Mouse (Mus musculus) gonadal fat pad, adult 2 months (tissue): ENCODE data around the gene Slc5a8. TPM values are rescaled to one million over a fixed set of nuclear protein-coding genes. Genes with fewer than 3 reads are reported as not detected.

Experiments used
- polyA plus RNA-seq: library from polyadenylated mRNA; depleted of rRNA; stranded (reverse); fragments of >200 nt; gene quantifications from 2 replicates; pipeline ENCODE4 v1.2.3, GENCODE M21; 2012; rRNA removed

Slc5a8 gene
- polyA plus RNA-seq, 1 experiment, result 0.18 TPM

Other genes with a start within 250 kb of the Slc5a8 start
- gene Spic, start 201.0 kb upstream of the Slc5a8 start, polyA plus RNA-seq, result 0.11 and 0.25 TPM in 2 replicates
- 37.0 TPM in 2 replicates for gene Arl1, start 155.1 kb upstream of the Slc5a8 start, polyA plus RNA-seq
- gene Utp20, start 59.2 kb upstream of the Slc5a8 start, polyA plus RNA-seq, result 4.2 and 4.3 TPM in 2 replicates